Mouse (Mus musculus) embryonic fibroblast, embryonic 13.5 days (primary cell): ENCODE data around the gene Fbxo21.

Experiments used
- CTCF ChIP-seq: IDR thresholded peaks from 2 replicates; pipeline ENCODE4 v1.5.1; 2011; ENCODE audit warnings: mild to moderate bottlenecking, control low read depth, low read length, moderate library complexity, borderline replicate concordance; ENCODE audit not compliant: insufficient read depth
- POLR2A ChIP-seq: IDR thresholded peaks from 2 replicates; pipeline ENCODE4 v1.6.1; 2011; ENCODE audit warnings: low read depth, mild to moderate bottlenecking, control low read depth, low read length, moderate library complexity

DNA sequence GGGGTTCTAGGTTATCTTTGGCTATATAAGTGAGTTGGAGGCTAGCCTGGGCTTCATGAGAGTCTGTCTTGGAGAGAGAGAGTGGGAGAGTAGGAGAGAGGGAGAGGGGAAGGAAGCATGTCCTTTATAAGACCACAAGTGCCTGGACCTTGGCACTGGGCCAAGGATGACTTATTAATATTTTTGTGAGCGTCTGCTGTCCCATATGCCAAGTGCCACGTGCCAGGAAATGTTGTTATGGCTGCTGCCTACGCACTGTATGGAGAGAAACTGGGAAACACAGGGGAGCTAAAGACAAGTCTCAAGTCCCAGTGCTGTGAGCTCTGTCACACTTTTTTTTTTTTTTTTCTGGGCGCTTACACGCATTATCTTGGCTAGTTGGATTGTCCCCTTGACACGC, 66.1 kb downstream of the Fbxo21 start:
- no peak for TF ChIP-seq POLR2A
- no peak for TF ChIP-seq CTCF
